Mouse (Mus musculus) MEL (cell line): ENCODE measurements around the gene Wiz. TPM values are rescaled to one million over a fixed set of nuclear protein-coding genes. Genes with fewer than 3 reads are reported as not detected.
A peak's percentile ranks its signal among the peaks of the same experiment; 100 is the strongest.

ENCODE experiments used
- DNase-seq: peaks from one replicate; pipeline ENCODE4 v3.0.0; 2011; ENCODE audit warnings: low read depth, low spot score
- H3K27ac ChIP-seq: 2 replicates; pipeline ENCODE4 v1.5.1; 2012; ENCODE audit warnings: low read depth, mild to moderate bottlenecking, control low read depth, low read length, moderate library complexity; ENCODE audit not compliant: control insufficient read depth
- H3K27me3 ChIP-seq, 2 experiments: fragments of 150-350 bp in 1 of 2; sonication (generic) in 1 of 2; 2 replicates each; pipeline ENCODE4 v1.6.1; 2012; ENCODE audit warnings: low read length in 2 of 2, mild to moderate bottlenecking in 2 of 2, improper control_type of control experiment in 1 of 2, moderate library complexity in 1 of 2; ENCODE audit not compliant: insufficient read depth in 2 of 2, control insufficient read depth in 1 of 2
- H3K36me3 ChIP-seq, 2 experiments: 2 replicates each; pipeline ENCODE4 v1.6.1; 2012 to 2014; ENCODE audit warnings: low read length in 2 of 2, improper control_type of control experiment in 1 of 2, inconsistent platforms in 1 of 2, mild to moderate bottlenecking in 1 of 2; ENCODE audit not compliant: insufficient read depth in 2 of 2, control insufficient read depth in 1 of 2
- H3K4me1 ChIP-seq, 2 experiments: fragments of 150-350 bp in 1 of 2; sonication (generic) in 1 of 2; 2 replicates each; pipeline ENCODE4 v1.6.1; 2012; ENCODE audit warnings: low read length in 2 of 2, improper control_type of control experiment in 1 of 2, mild to moderate bottlenecking in 1 of 2; ENCODE audit not compliant: insufficient read depth in 2 of 2, control insufficient read depth in 1 of 2
- H3K4me3 ChIP-seq, 2 experiments: fragments of 150-350 bp in 1 of 2; sonication (generic) in 1 of 2; 2 replicates each; pipeline ENCODE4 v1.5.1; 2012; ENCODE audit warnings: low read depth in 2 of 2, low read length in 2 of 2, mild to moderate bottlenecking in 2 of 2, moderate library complexity in 2 of 2, control low read depth in 1 of 2, improper control_type of control experiment in 1 of 2; ENCODE audit not compliant: control insufficient read depth in 1 of 2, insufficient read depth in 1 of 2
- H3K79me2 ChIP-seq: 2 replicates; pipeline ENCODE4 v1.6.1; 2012; ENCODE audit warnings: mild to moderate bottlenecking, low read length, moderate library complexity; ENCODE audit not compliant: control insufficient read depth, poor library complexity, insufficient read depth
- H3K9ac ChIP-seq: 2 replicates; pipeline ENCODE4 v1.6.1; 2012; ENCODE audit warnings: low read depth, mild to moderate bottlenecking, control low read depth, low read length, moderate library complexity; ENCODE audit not compliant: control insufficient read depth, poor library complexity, severe bottlenecking
- H3K9me3 ChIP-seq: fragments of 150-350 bp; sonication (generic); replicated peaks from 2 replicates; pipeline ENCODE4 v1.6.1; 2012; ENCODE audit warnings: mild to moderate bottlenecking, low read length, improper control_type of control experiment, moderate library complexity; ENCODE audit not compliant: insufficient read depth
- BHLHE40 ChIP-seq: IDR thresholded peaks from 2 replicates; pipeline ENCODE4 v1.6.1; 2012; ENCODE audit warnings: low read depth, mild to moderate bottlenecking, inconsistent platforms, low read length, improper control_type of control experiment, borderline replicate concordance
- CHD2 ChIP-seq: IDR thresholded peaks from 2 replicates; pipeline ENCODE4 v1.6.1; 2011; ENCODE audit warnings: low read length, improper control_type of control experiment
- CTCF ChIP-seq, 3 experiments: IDR thresholded peaks in 2 of 3; conservative IDR thresholded peaks in 1 of 3; 2 replicates each; pipeline ENCODE4 v1.5.1; 2011 to 2012; ENCODE audit warnings: low read length in 3 of 3, low read depth in 2 of 3, mild to moderate bottlenecking in 2 of 3, improper control_type of control experiment in 1 of 3, inconsistent platforms in 1 of 3, mixed read lengths in 1 of 3, moderate library complexity in 1 of 3; ENCODE audit not compliant: control insufficient read depth in 1 of 3, insufficient read depth in 1 of 3, poor library complexity in 1 of 3, severe bottlenecking in 1 of 3
- E2F4 ChIP-seq: IDR thresholded peaks from 2 replicates; pipeline ENCODE4 v1.6.1; 2011; ENCODE audit warnings: low read depth, low read length, improper control_type of control experiment, borderline replicate concordance
- EP300 ChIP-seq, 2 experiments: IDR thresholded peaks; 2 replicates each; pipeline ENCODE4 v1.6.1; 2011; ENCODE audit warnings: improper control_type of control experiment in 2 of 2, low read length in 2 of 2, low read depth in 1 of 2, mild to moderate bottlenecking in 1 of 2
- GATA1 ChIP-seq: IDR thresholded peaks from 2 replicates; pipeline ENCODE4 v1.6.1; 2011; ENCODE audit warnings: low read depth, low read length, improper control_type of control experiment
- HCFC1 ChIP-seq: IDR thresholded peaks from 2 replicates; pipeline ENCODE4 v1.6.1; 2012; ENCODE audit warnings: low read depth, mild to moderate bottlenecking, inconsistent platforms, low read length, improper control_type of control experiment, moderate library complexity
- KAT2A ChIP-seq: conservative IDR thresholded peaks from 2 replicates; pipeline ENCODE4 v1.6.1; 2012; ENCODE audit warnings: low read depth, low read length, improper control_type of control experiment, inconsistent platforms
- MAFK ChIP-seq: IDR thresholded peaks from 2 replicates; pipeline ENCODE4 v1.6.1; 2011; ENCODE audit warnings: low read depth, mild to moderate bottlenecking, low read length, improper control_type of control experiment, borderline replicate concordance
- MAX ChIP-seq: IDR thresholded peaks from 2 replicates; pipeline ENCODE4 v1.6.1; 2011; ENCODE audit warnings: low read length, improper control_type of control experiment
- MAZ ChIP-seq: IDR thresholded peaks from 2 replicates; pipeline ENCODE4 v1.6.1; 2012; ENCODE audit warnings: low read depth, mild to moderate bottlenecking, inconsistent platforms, low read length, improper control_type of control experiment
- MEF2A ChIP-seq: IDR thresholded peaks from 2 replicates; pipeline ENCODE4 v1.6.1; 2014; ENCODE audit warnings: low read depth, mild to moderate bottlenecking, inconsistent platforms, low read length, improper control_type of control experiment; ENCODE audit not compliant: poor library complexity, insufficient replicate concordance, severe bottlenecking; ENCODE audit errors: extremely low read depth
- MXI1 ChIP-seq: IDR thresholded peaks from 2 replicates; pipeline ENCODE4 v1.6.1; 2011; ENCODE audit warnings: mild to moderate bottlenecking, low read depth, low read length, improper control_type of control experiment
- POLR2A ChIP-seq, 2 experiments: IDR thresholded peaks; 2 replicates each; pipeline ENCODE4 v1.6.1; 2011 to 2012; ENCODE audit warnings: low read length in 2 of 2, mild to moderate bottlenecking in 2 of 2, control low read depth in 1 of 2, improper control_type of control experiment in 1 of 2, low read depth in 1 of 2, moderate library complexity in 1 of 2; ENCODE audit not compliant: control insufficient read depth in 1 of 2, insufficient read depth in 1 of 2, poor library complexity in 1 of 2
- POLR2AphosphoS2 ChIP-seq: IDR thresholded peaks from 2 replicates; pipeline ENCODE4 v1.6.1; 2011; ENCODE audit warnings: low read length, improper control_type of control experiment
- POLR2AphosphoS5 ChIP-seq: IDR thresholded peaks from 2 replicates; pipeline ENCODE4 v1.6.1; 2012; ENCODE audit warnings: low read depth, borderline replicate concordance, mild to moderate bottlenecking, inconsistent platforms, low read length, moderate library complexity, mixed read lengths
- RAD21 ChIP-seq: IDR thresholded peaks from 2 replicates; pipeline ENCODE4 v1.6.1; 2011; ENCODE audit warnings: mild to moderate bottlenecking, low read depth, low read length, improper control_type of control experiment
- RCOR1 ChIP-seq: IDR thresholded peaks from 2 replicates; pipeline ENCODE4 v1.6.1; 2012; ENCODE audit warnings: low read depth, mild to moderate bottlenecking, inconsistent platforms, low read length, improper control_type of control experiment
- SIN3A ChIP-seq: IDR thresholded peaks from 2 replicates; pipeline ENCODE4 v1.6.1; 2012; ENCODE audit warnings: low read length, improper control_type of control experiment, inconsistent platforms
- SMC3 ChIP-seq: IDR thresholded peaks from 2 replicates; pipeline ENCODE4 v1.6.1; 2011; ENCODE audit warnings: low read depth, low read length, improper control_type of control experiment
- TAL1 ChIP-seq: IDR thresholded peaks from 2 replicates; pipeline ENCODE4 v1.6.1; 2012; ENCODE audit warnings: mild to moderate bottlenecking, inconsistent platforms, low read length, moderate library complexity, mixed read lengths
- TBP ChIP-seq: IDR thresholded peaks from 2 replicates; pipeline ENCODE4 v1.8.0; 2011; ENCODE audit warnings: low read depth, low read length, improper control_type of control experiment
- UBTF ChIP-seq: IDR thresholded peaks from 2 replicates; pipeline ENCODE4 v1.6.1; 2012; ENCODE audit warnings: low read depth, mild to moderate bottlenecking, inconsistent platforms, low read length, improper control_type of control experiment, moderate library complexity, borderline replicate concordance; ENCODE audit not compliant: insufficient read depth
- USF1 ChIP-seq: IDR thresholded peaks from 2 replicates; pipeline ENCODE4 v1.6.1; 2014; ENCODE audit warnings: low read depth, mild to moderate bottlenecking, inconsistent platforms, low read length, improper control_type of control experiment, moderate library complexity
- USF2 ChIP-seq, 2 experiments: IDR thresholded peaks; 2 replicates each; pipeline ENCODE4 v1.6.1; 2011 to 2012; ENCODE audit warnings: improper control_type of control experiment in 2 of 2, low read length in 2 of 2, borderline replicate concordance in 1 of 2, inconsistent platforms in 1 of 2, low read depth in 1 of 2, mild to moderate bottlenecking in 1 of 2; ENCODE audit not compliant: insufficient read depth in 1 of 2
- ZC3H11A ChIP-seq: IDR thresholded peaks from 2 replicates; pipeline ENCODE4 v1.6.1; 2012; ENCODE audit warnings: low read depth, mild to moderate bottlenecking, inconsistent platforms, low read length, improper control_type of control experiment
- ZKSCAN1 ChIP-seq: IDR thresholded peaks from 2 replicates; pipeline ENCODE4 v1.6.1; 2012; ENCODE audit warnings: low read depth, mild to moderate bottlenecking, inconsistent platforms, low read length, improper control_type of control experiment, moderate library complexity
- ZMIZ1 ChIP-seq: IDR thresholded peaks from 2 replicates; pipeline ENCODE4 v1.6.1; 2012; ENCODE audit warnings: low read depth, mild to moderate bottlenecking, inconsistent platforms, low read length, improper control_type of control experiment, moderate library complexity
- polyA plus RNA-seq, 2 experiments: library from polyadenylated mRNA; stranded (reverse) in 1 of 2; unstranded in 1 of 2; fragments of >175 nt in 1 of 2; fragments of >200 nt in 1 of 2; gene quantifications; 2 replicates each; pipeline versions ENCODE4 v1.2.1 to v1.2.4; 2012; ENCODE audit warnings: low replicate concordance in 2 of 2, low read depth in 1 of 2; ENCODE audit not compliant: insufficient read length in 2 of 2, insufficient read depth in 1 of 2, missing spikeins in 1 of 2
- total RNA-seq: library from RNA; depleted of rRNA; stranded (reverse); fragments of 300-350 nt; gene quantifications from 2 replicates; pipeline ENCODE4 v1.2.3, GENCODE M21; 2012

Gene Wiz
- total and polyA plus RNA-seq, 3 experiments, result 4.4 to 44.1 TPM; not detected in 1

GRCm38 (mm10) chr17:32431972-32432371 lies 42.7 kb upstream of the Wiz start:
- Histone ChIP-seq H3K9me3 (no peaks in the 10 kb centered on the region), H3K9ac (no peak overlapping the region), H3K27ac (no peak overlapping the region), H3K27me3 (peaks cover 0 to 4% of the 10 kb centered on the region in 2 experiments), H3K79me2 (no peaks in the 10 kb centered on the region), H3K4me1 (no peaks in the 10 kb centered on the region; a peak in 1 of 4 replicates), H3K36me3 (no peaks in the 10 kb centered on the region), H3K4me3 (no peak overlapping the region)
- TF ChIP-seq ZC3H11A, result peak; percentile 90
- TF ChIP-seq POLR2AphosphoS2, result no peak
- no peak for TF ChIP-seq MXI1
- TF ChIP-seq RCOR1, result no peak
- TF ChIP-seq E2F4, result no peak
- peak; percentile 81 for TF ChIP-seq RAD21
- no peak for TF ChIP-seq EP300 (IDR thresholded peaks at IDR 0.05; ENCODE audit: low read depth in 1 of 2, low read length in 2 of 2)
- TF ChIP-seq HCFC1, result no peak
- TF ChIP-seq SMC3, result peak; percentile 72
- TF ChIP-seq ZKSCAN1, result no peak
- TF ChIP-seq POLR2A (IDR thresholded peaks at IDR 0.05; ENCODE audit: control insufficient read depth in 1 of 2, insufficient read depth in 1 of 2, low read depth in 1 of 2, low read length in 2 of 2, poor library complexity in 1 of 2), result no peak
- TF ChIP-seq MAFK, result no peak
- no peak for TF ChIP-seq UBTF
- TF ChIP-seq CTCF (IDR thresholded peaks at IDR 0.05 in 2 of 3, conservative IDR thresholded peaks at IDR 0.05 in 1 of 3; ENCODE audit: control insufficient read depth in 1 of 3, insufficient read depth in 1 of 3, low read depth in 2 of 3, low read length in 3 of 3, poor library complexity in 1 of 3, severe bottlenecking in 1 of 3), result peak; percentile 37 to 72 (median 41)
- DNase-seq, result peak; percentile 69

GRCm38 (mm10) chr17:32426610-32427009 lies 37.4 kb upstream of the Wiz start:
- H3K9me3 ChIP-seq, result no peaks in the 10 kb centered on the region
- TF ChIP-seq MEF2A, result no peak
- TF ChIP-seq TAL1, result no peak
- no peak for TF ChIP-seq KAT2A
- TF ChIP-seq ZMIZ1, result no peak
- no peak for TF ChIP-seq MAFK
- TF ChIP-seq ZKSCAN1, result no peak
- TF ChIP-seq GATA1, result no peak
- no peak for TF ChIP-seq USF1
- TF ChIP-seq USF2 (IDR thresholded peaks at IDR 0.05; ENCODE audit: borderline replicate concordance in 1 of 2, insufficient read depth in 1 of 2, low read depth in 1 of 2, low read length in 2 of 2), result no peak
- no peak for TF ChIP-seq POLR2AphosphoS5
- no peak for TF ChIP-seq SIN3A
- TF ChIP-seq ZC3H11A, result no peak
- no peak for TF ChIP-seq CHD2
- TF ChIP-seq TBP, result no peak
- TF ChIP-seq MAX, result no peak
- TF ChIP-seq MAZ, result no peak
- TF ChIP-seq POLR2A (IDR thresholded peaks at IDR 0.05; ENCODE audit: control insufficient read depth in 1 of 2, insufficient read depth in 1 of 2, low read depth in 1 of 2, low read length in 2 of 2, poor library complexity in 1 of 2), result no peak
- TF ChIP-seq BHLHE40, result no peak
- TF ChIP-seq EP300 (IDR thresholded peaks at IDR 0.05; ENCODE audit: low read depth in 1 of 2, low read length in 2 of 2), result no peak
- peaks cover 2 to 9% of the 10 kb centered on the region in 2 experiments; a peak in 3 of 4 replicates for H3K4me1 ChIP-seq
- no peak overlapping the region for H3K27ac ChIP-seq
- H3K36me3 ChIP-seq, result peaks cover 0 to 6% of the 10 kb centered on the region in 2 experiments; a peak in 2 of 4 replicates
- peaks cover 0 to 3% of the 10 kb centered on the region in 2 experiments; a peak in 3 of 4 replicates for H3K27me3 ChIP-seq
- no peak overlapping the region for H3K4me3 ChIP-seq
- H3K9ac ChIP-seq, result no peak overlapping the region
- DNase-seq, result no peak
- H3K79me2 ChIP-seq, result no peaks in the 10 kb centered on the region
